Mouse (Mus musculus) gastrocnemius, postnatal 10 days (tissue): ENCODE results near the gene Gm49510. TPM values are rescaled to one million over a fixed set of nuclear protein-coding genes. Genes with fewer than 3 reads are reported as not detected.

Experiments
- DNase-seq: peaks from one replicate; pipeline ENCODE4 v3.0.0; 2021; ENCODE audit warnings: mixed read lengths
- total RNA-seq, 2 experiments: library from RNA; stranded (reverse); gene quantifications; 2 replicates each; pipeline ENCODE4 v1.2.3; 2021

Gm49510 gene
- total RNA-seq, 2 experiments from 2014 or later, result not detected

DNA sequence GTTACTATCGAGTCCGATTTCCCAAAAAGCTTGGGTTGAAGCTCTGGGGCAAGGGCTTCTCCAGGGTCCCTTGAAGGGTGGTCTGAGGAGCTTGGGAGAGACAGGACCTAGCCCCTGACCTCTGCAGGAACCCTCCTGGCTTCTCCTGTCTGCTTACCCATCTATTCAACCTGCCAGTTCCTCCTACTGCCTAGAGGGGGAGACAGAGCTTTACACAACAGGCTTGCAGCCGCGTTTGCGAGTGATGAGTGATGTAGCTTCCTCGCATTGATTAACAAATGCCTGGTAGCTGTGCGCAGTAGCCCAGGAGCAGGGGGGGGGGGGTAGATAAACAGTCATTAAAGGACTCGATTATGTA is 16.2 kb downstream of the Gm49510 start:
- DNase-seq, result peak; percentile 53

DNA sequence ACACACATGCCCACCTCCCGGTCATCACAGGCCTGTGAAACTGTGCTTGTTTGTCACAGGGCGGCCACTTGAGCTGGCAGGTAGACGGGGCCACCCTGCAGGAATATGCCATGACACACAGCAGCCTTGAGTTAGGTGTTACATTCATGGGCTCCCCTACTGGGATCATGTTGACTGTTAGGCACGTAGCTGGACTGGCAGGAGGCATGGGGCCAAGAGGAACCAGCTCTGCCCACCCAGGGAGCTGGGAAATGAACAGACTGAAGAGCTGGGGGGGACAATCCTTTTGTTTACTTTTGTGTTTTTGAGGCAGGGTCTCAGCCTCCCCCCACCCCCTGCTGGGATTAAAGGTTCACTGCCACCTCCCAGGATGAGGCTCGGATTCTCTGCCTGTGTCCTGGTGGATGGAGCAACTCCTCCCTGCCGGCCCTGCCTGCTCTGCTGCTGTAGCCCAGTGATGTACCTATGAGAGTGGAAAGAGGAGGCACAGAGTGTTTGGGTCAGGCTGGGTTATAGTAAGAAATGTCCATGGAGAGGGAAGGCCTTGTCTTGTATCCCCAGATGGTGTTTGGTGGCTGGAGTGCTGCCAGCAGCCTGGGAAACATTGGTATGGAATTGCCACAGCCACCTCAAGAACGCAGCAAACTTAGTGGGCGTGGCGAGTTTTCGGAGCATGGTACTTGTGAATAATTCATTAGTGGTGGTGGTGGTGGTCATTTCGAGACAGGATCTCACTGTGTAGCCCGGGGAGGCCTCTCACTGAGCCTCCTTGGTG is 16.8 kb downstream of the Gm49510 start:
- DNase-seq, result peak; percentile 29

DNA sequence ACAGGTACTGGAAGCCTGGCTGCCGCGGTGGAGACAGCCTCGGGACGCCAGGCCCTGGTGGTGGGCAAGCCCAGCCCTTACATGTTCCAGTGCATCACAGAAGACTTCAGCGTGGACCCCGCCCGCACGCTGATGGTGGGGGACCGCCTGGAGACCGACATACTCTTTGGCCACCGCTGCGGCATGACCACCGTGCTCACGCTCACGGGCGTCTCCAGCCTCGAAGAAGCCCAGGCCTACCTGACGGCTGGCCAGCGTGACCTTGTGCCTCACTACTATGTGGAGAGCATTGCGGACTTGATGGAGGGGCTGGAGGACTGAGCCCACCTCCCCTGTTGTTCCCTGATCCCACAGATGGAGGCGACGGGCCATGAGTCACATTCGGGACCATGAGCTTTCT is 18.7 kb downstream of the Gm49510 start:
- peak; percentile 19 for DNase-seq

DNA sequence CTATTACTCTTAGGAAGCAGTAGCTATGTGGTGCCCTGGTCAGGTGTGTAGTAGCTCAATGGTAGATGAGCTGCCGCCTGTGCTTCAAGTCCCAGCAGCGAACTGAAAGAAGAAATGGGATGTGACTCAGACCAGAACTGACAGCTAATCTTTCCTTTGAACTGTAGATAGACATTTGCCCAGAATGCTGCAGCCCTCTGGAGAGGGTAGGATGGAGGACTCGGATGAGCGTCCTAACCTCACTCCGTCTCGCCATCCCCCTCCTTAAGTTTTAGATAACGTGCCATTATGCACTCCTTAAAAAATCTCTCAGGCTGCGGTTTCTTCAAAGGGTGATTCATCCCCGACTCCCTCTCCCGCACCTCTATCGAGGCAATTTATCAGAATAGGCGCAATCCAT is 20.4 kb downstream of the Gm49510 start:
- no peak for DNase-seq

DNA sequence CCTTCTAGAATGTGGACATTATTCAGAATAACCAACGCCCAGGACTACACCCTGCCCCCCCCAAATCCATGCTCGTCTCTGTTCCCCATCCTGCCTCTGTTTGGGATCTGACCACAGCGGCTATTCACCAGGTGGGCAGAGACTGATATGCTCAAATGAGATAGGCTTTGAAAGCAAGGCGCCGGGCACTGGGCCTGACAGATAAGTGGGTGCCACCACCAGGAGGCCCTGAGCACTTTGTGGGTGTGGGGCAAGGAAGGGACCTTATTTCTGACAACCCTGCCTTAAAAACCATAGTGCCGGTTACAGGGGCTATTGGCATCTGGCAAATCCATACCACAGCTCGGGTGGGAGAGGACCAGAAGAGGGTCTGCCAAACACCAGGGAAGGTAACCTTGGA is 23.2 kb downstream of the Gm49510 start:
- no peak for DNase-seq

- DNase-seq, result no peak
These were observed 24.1 kb downstream of the Gm49510 start for GRCm38 (mm10) chr15:78923585-78923984.

DNA sequence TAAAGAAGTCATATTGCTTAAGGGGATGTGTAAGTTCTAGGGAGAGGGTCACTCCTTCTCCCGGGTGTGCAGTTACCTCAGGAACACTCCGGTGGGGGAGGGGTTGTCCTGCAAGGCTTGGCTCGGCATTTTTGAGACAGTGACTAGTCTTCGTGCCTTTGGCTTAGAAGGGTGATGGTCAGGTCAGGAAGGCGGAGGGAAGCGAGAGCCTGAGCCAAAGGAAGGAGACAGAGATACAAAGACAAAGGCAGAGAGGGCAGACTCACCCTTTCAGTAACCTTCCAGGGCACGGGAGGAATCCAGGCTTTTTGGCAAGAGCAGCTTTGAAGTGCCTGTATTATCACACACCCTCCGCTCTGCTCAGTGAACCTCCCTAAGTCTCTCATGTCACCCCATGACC is 25.7 kb downstream of the Gm49510 start:
- DNase-seq, result no peak

- DNase-seq, result peak; percentile 92
These were observed 26.8 kb downstream of the Gm49510 start, which contains the start of gene Lgals1 for GRCm38 (mm10) chr15:78926021-78926919. Gene Lgals1 (plus strand): TSS chr15:78926725.

DNA sequence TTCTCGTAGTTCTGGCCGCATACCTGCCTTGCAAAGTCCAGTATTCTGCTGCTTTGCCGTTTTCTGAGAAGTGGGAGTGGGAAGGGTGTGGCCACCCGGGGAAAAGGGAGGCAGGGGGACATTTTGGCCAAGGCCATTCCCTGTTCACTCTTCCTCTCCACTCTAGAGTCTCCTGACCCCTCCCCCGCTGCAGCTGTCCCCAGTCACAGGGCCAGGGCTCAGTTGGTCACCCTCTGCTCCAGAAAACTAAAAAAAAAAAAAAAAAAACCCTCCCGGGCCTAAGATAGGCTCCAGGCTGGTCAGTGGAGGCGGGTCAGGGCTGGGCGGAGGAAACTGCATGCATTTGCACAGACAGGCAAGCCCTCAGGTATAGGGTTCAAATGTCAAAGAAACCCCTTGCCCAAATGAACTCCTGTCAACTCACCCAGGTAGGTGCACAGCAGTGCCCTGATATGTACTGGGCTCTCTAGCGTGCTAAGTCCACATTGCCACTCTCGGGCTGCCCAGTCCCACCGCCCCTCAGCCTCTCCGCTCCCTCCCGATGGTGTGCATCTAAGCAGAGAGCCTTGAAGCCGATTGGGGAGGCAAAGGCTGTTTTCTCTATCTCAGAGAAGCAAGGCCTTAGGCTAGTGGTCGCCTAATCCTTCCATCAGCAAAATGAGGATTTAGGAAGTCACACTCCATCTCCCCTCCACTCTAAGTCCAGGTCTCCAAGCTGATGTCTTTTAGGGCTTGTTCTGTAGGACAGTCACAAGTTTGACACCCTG is 27.7 kb downstream of the Gm49510 start:
- peak; percentile 64 for DNase-seq

DNA sequence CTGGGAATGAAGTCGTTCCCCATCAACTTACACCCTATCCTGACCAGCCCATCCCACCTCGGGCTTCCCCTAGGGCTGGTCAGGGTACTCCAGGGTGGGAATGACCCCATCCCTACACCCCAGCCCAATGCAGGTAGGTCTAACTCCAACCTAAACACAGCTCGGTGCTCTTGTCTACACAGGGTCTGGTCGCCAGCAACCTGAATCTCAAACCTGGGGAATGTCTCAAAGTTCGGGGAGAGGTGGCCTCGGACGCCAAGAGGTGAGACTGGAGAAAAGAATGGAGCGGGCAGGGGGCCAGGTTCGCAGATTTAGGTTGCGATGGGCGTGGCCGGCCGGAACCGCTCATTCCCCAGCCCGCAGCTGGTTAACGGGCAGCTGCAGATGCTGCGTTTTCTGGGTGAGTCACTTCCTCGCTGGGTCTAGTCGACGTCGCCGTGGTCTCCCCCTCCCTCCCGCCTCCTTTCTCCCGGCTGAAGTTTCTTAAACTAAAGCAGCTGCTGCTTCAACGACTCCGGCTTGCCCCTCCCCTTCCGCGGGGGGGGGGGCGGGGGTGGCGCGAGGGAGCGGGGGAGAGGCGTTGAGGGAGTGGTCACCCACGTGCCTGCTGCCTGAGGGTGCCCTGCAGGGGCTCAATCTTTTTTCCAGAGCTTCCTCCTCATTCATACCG is 28.5 kb downstream of the Gm49510 start:
- DNase-seq, result peak; percentile 72

DNA sequence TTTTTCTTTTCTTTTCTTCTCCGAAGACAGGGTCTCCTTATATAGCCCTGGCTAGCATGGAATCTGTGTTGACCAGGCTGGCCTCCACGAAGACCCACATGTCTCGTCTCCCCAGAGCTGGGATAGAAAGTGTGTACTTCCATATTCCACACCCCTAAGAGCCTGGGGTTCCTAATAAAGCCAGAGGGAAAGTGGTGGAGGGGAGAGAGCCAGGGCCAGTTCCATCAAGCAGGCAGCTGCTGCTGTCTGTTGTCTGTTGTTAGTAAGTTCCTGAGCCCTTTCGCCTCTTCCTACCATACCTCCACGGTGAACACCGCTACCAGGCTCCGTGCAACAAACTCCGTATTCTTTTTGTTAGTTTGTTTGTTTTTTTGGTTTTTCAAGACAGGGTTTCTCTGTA is 29.1 kb downstream of the Gm49510 start:
- no peak for DNase-seq

GRCm38 (mm10) chr15:78930192-78930706 is 30.8 kb downstream of the Gm49510 start:
- DNase-seq, result no peak

- no peak for DNase-seq
These were observed 31.4 kb downstream of the Gm49510 start for GRCm38 (mm10) chr15:78930801-78931426.

DNA sequence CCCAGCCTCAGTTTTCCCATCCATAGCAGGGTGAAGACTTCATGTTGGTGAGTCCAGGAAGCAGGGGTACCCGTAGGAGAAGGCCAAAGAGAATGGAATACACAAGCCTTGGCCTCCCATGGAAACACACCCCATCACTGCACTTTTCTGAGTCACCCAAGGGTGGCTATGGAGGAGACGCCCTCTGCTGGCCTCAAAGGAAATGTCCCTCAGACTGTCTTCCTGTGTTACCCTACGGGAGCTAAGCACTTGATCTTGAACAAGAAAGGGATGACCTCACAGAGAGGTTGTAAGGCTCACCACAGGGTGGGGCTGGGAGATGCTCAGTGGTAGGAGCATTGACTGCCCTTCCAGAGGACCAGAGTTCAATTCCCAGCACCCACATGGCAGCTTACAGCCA is 32.1 kb downstream of the Gm49510 start:
- DNase-seq, result peak; percentile 54

DNA sequence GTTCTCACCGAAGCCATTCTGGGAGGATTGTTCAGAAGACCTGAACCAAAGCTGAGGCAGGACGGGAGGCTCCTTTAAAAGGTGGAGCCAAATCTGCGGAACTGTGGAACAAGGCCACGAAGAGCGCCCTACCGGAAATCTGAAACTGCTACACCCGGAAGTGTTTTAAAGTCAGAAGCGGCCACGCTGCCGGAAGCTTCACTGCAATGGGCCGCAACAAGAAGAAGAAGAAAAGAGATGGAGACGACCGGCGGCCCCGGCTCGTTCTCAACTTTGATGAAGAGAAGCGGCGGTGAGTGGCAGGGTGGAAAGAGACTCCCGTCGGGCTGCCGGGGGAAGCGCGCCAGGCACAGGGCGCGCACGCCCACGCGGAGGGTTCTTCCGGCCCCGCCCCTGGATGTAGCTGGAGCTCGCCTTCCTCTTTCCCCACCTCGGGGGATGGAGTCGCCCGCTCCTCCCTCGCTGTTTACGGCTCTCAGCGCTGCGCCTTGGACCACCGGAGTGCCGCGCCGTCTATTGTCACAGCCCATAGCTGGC is 35.4 kb downstream of the Gm49510 start, which contains the start of gene Nol12:
Nol12 (plus strand) TSS at position 150 of the 537 bp plus-strand sequence.
- DNase-seq, result peak; percentile 73

GRCm38 (mm10) chr15:78936403-78936802 is 36.9 kb downstream of the Gm49510 start:
- no peak for DNase-seq

DNA sequence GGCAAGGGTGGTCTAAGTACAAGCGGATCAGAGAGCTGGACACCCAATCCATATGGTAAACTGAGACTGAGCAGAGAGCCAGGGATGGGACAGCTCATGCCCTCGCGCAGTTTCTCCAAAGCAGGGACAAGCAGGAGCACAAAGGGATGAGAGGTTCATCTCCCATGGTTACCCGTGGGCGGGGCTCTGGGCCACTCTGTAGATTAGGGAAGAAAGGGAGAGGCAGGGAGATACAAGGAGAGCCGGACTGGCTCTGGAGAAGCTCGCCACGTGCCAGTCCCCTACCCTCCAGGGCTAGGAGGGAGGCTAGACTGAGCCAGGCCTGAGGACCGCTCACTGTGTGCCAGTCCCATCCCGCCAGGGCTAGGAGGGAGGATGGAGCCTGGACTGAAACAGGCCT is 37.8 kb downstream of the Gm49510 start:
- DNase-seq, result no peak

DNA sequence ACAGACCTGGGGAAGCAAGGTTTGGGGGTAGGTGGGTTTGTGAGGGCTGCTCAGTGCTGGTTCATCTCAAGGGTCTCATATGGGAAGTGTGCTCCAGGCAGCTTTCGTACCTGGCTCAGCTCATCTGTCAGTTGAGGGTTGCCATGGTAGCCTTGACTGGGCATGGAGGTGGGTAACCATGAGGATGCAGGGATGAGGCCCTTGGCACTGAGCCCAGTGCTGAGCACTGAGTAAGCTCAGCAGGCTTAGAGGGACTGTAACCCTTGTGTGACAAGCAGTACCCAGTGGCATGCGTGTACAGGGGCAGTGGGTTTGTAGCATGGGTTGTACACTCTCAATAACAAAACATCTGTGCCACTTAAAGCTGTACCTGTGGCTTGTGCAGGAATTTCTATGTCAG is 38.5 kb downstream of the Gm49510 start:
- no peak for DNase-seq

DNA sequence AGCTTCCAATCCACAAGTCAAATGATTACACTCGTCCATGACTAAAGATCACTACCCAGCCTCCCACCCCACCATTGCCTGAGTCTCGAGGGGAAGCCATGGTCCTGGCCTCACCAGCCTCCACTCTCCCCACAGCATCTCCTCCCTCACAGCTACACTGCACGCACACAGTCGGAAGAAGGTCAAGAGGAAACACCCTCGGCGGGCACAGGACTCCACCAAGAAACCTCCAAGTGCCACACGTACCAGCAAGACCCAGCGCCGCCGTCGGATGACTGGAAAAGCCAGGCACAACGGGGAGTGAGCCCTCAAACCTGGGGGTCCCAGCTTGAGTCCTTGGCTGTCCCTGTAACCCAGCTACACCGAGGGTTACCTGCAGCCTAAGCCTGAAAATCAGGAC is 40.9 kb downstream of the Gm49510 start:
- no peak for DNase-seq

DNA sequence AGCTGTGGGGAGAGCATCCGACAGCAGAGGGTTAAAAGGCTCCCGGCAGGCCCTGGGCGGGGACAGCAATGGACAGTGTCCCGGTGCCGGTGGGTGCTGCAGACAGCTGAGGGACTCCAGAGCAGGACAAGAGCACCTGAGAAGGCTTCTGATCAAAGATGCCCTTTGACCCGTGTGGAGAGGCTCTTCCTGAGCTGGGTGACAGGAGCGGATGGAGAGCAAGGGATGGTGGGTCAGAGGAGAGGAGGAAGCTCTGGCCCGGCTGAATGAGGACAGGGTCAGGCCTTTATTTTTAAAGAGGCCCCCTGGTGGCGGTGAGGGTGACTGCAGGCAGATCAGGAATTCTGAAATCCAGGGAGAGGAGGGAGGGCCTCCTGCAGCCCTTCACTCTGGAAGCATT is 43.2 kb downstream of the Gm49510 start:
- DNase-seq, result peak; percentile 81

- no peak for DNase-seq
These were observed 46.8 kb downstream of the Gm49510 start for GRCm38 (mm10) chr15:78946232-78946631.
